In the genomic region with DNA sequence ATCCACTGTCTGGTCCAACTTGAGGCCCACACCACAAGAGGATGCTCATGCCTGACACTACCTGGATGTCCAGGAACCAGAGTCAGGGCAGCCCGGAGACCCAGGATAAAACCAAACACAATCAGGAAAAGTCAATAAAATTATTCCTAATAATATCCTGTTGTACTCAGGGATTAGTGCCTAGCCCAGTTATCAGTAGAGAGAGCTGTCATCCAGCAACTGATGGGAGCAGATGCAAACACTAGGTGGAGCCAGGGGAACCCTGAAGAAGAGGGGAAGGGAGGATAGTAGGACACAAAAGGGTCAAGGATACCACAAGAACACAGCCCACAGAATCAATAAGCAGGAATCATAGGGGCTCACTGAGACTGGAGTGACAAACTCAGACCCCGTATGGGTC, we compare ENCODE assay signal across 21 mouse cellular contexts. TPM values are rescaled to one million over a fixed set of nuclear protein-coding genes. Genes with fewer than 3 reads are reported as not detected.
DNase-seq lines count a peak whose midpoint lies in the region; ATAC-seq and TF ChIP-seq lines count a peak whose summit lies in the region.
"Had no signal": no experiment of that assay in that cellular context is flagged by ENCODE, and none has a peak within 500 bp of the region (broad histone marks: within the 10 kb centered on the region; RNA-seq: fewer than 3 reads in every experiment).

No protein-coding gene starts in this region.

- no peak overlapping the region for H3K27ac ChIP-seq in forebrain, postnatal 0 days (ENCODE audit: low read depth, low read length)
- H3K27ac ChIP-seq in forebrain, embryonic 11.5 days (ENCODE audit: low read depth, low read length) = no peak overlapping the region
- no peak overlapping the region for H3K27ac ChIP-seq in intestine, postnatal 0 days (ENCODE audit: low read depth, low read length)
- no peak overlapping the region for H3K27ac ChIP-seq in intestine, embryonic 15.5 days
- no peak overlapping the region for H3K27ac ChIP-seq in lung, embryonic 14.5 days (ENCODE audit: low read depth)
- no peak overlapping the region for H3K27ac ChIP-seq in cortical plate, adult 2 months (ENCODE audit: insufficient read depth, low read length)
- H3K27ac ChIP-seq: embryonic facial prominence, embryonic 15.5 days; forebrain, embryonic 10.5 days; forebrain, embryonic 15.5 days; heart, embryonic 15.5 days; hindbrain, embryonic 14.5 days had no signal

- no peak overlapping the region for H3K4me3 ChIP-seq in forebrain, postnatal 0 days (ENCODE audit: low read depth, low read length)
- no peak overlapping the region for H3K4me3 ChIP-seq in forebrain, embryonic 11.5 days (ENCODE audit: low read depth, low read length)
- no peak overlapping the region for H3K4me3 ChIP-seq in intestine, postnatal 0 days (ENCODE audit: low read depth, low read length)
- no peak overlapping the region for H3K4me3 ChIP-seq in intestine, embryonic 15.5 days (replicated peaks)
- no peak overlapping the region for H3K4me3 ChIP-seq in lung, embryonic 14.5 days (ENCODE audit: low read depth, low read length)
- H3K4me3 ChIP-seq in cortical plate, adult 2 months (ENCODE audit: insufficient read depth, low read length) = no peak overlapping the region
- H3K4me3 ChIP-seq: embryonic facial prominence, embryonic 15.5 days; erythroblast, embryonic 14.5 days; forebrain, embryonic 10.5 days; forebrain, embryonic 15.5 days; heart, embryonic 15.5 days had no signal

- WGBS in forebrain, postnatal 0 days = 96% methylated on average over 2 of the region's 2 CpGs
- 97% methylated on average over 2 of the region's 2 CpGs for WGBS in forebrain, embryonic 11.5 days
- WGBS in intestine, postnatal 0 days = 78% methylated on average over 2 of the region's 2 CpGs
- 85% methylated on average over 2 of the region's 2 CpGs for WGBS in intestine, embryonic 15.5 days
- WGBS in lung, embryonic 14.5 days = 85% methylated on average over 2 of the region's 2 CpGs

- H3K9ac ChIP-seq in forebrain, postnatal 0 days = no peak overlapping the region
- H3K9ac ChIP-seq in forebrain, embryonic 11.5 days (ENCODE audit: low read length) = no peak overlapping the region
- no peak overlapping the region for H3K9ac ChIP-seq in intestine, postnatal 0 days (ENCODE audit: low read depth, low read length)
- no peak overlapping the region for H3K9ac ChIP-seq in intestine, embryonic 15.5 days
- H3K9ac ChIP-seq in lung, embryonic 14.5 days = no peak overlapping the region
- H3K9ac ChIP-seq: embryonic facial prominence, embryonic 15.5 days; forebrain, embryonic 15.5 days; heart, embryonic 15.5 days; hindbrain, embryonic 14.5 days had no signal

- H3K27me3 ChIP-seq in forebrain, postnatal 0 days (ENCODE audit: insufficient read depth, low read length) = no peaks in the 10 kb centered on the region
- peaks cover 3% of the 10 kb centered on the region; the same call in 1 of the 2 replicates for H3K27me3 ChIP-seq in forebrain, embryonic 11.5 days (ENCODE audit: control insufficient read depth, insufficient read depth, low read length)
- H3K27me3 ChIP-seq in intestine, postnatal 0 days (replicated peaks; ENCODE audit: control insufficient read depth, insufficient read depth, low read length) = no peaks in the 10 kb centered on the region
- no peaks in the 10 kb centered on the region for H3K27me3 ChIP-seq in intestine, embryonic 15.5 days (replicated peaks)
- H3K27me3 ChIP-seq in lung, embryonic 14.5 days (ENCODE audit: insufficient read depth, low read length) = no peaks in the 10 kb centered on the region
- H3K27me3 ChIP-seq: embryonic facial prominence, embryonic 15.5 days; forebrain, embryonic 15.5 days; heart, embryonic 15.5 days had no signal

- H3K36me3 ChIP-seq in forebrain, postnatal 0 days (ENCODE audit: insufficient read depth) = no peaks in the 10 kb centered on the region
- no peaks in the 10 kb centered on the region for H3K36me3 ChIP-seq in forebrain, embryonic 11.5 days (ENCODE audit: control insufficient read depth, insufficient read depth, low read length)
- H3K36me3 ChIP-seq in intestine, postnatal 0 days (ENCODE audit: control insufficient read depth, insufficient read depth) = no peaks in the 10 kb centered on the region
- H3K36me3 ChIP-seq in intestine, embryonic 15.5 days = no peaks in the 10 kb centered on the region
- no peaks in the 10 kb centered on the region for H3K36me3 ChIP-seq in lung, embryonic 14.5 days (ENCODE audit: insufficient read depth)
- H3K36me3 ChIP-seq: embryonic facial prominence, embryonic 15.5 days; forebrain, embryonic 10.5 days; forebrain, embryonic 15.5 days; heart, embryonic 15.5 days had no signal

- TF ChIP-seq POLR2A in cortical plate, adult 2 months (IDR thresholded peaks at IDR 0.05; ENCODE audit: extremely low read depth, insufficient read depth, low read length) = no peak

- H3K4me1 ChIP-seq in forebrain, postnatal 0 days (ENCODE audit: insufficient read depth) = no peaks in the 10 kb centered on the region
- no peaks in the 10 kb centered on the region; the same call in 1 of the 2 replicates for H3K4me1 ChIP-seq in forebrain, embryonic 11.5 days (replicated peaks; ENCODE audit: control insufficient read depth, insufficient read depth, low read length)
- H3K4me1 ChIP-seq in intestine, postnatal 0 days (replicated peaks; ENCODE audit: control insufficient read depth, insufficient read depth, low read length) = 0 out of 2 replicates have a peak, but pooled peaks cover under 1% of the 10 kb centered on the region
- 0 out of 2 replicates have a peak, but pooled peaks cover 1% of the 10 kb centered on the region for H3K4me1 ChIP-seq in intestine, embryonic 15.5 days (replicated peaks)
- no peaks in the 10 kb centered on the region for H3K4me1 ChIP-seq in lung, embryonic 14.5 days (ENCODE audit: insufficient read depth)
- H3K4me1 ChIP-seq in cortical plate, adult 2 months (ENCODE audit: control insufficient read depth, insufficient read depth, low read length) = no peaks in the 10 kb centered on the region; the same call in 1 of the 2 replicates

- peak; percentile 28 for TF ChIP-seq CTCF in forebrain, postnatal 0 days (IDR thresholded peaks at IDR 0.05; ENCODE audit: low read depth)
- TF ChIP-seq CTCF in intestine, postnatal 0 days (IDR thresholded peaks at IDR 0.05; ENCODE audit: low read depth) = peak; percentile 45
- 0 out of 2 replicates have a peak, but pooled peaks have one; percentile 18 for TF ChIP-seq CTCF in lung, embryonic 14.5 days (IDR thresholded peaks at IDR 0.05; ENCODE audit: low read depth)
- 0 out of 2 replicates have a peak, but pooled peaks have one; percentile 32 for TF ChIP-seq CTCF in cortical plate, adult 2 months (IDR thresholded peaks at IDR 0.05; ENCODE audit: extremely low read depth, insufficient read depth, low read length)

- no peak overlapping the region for H3K4me2 ChIP-seq in forebrain, postnatal 0 days (ENCODE audit: low read depth)
- no peak overlapping the region for H3K4me2 ChIP-seq in forebrain, embryonic 11.5 days (ENCODE audit: low read depth, low read length, severe bottlenecking)
- H3K4me2 ChIP-seq in intestine, postnatal 0 days (replicated peaks; ENCODE audit: low read depth) = no peak overlapping the region
- no peak overlapping the region for H3K4me2 ChIP-seq in intestine, embryonic 15.5 days (replicated peaks)
- H3K4me2 ChIP-seq in lung, embryonic 14.5 days = no peak overlapping the region
- H3K4me2 ChIP-seq: embryonic facial prominence, embryonic 15.5 days; forebrain, embryonic 15.5 days; heart, embryonic 15.5 days; hindbrain, embryonic 14.5 days had no signal

- DNase-seq in forebrain, postnatal 0 days = no peak
- DNase-seq in forebrain, embryonic 11.5 days (ENCODE audit: low spot score) = no peak
- no peak for DNase-seq in lung, embryonic 14.5 days
- no peak for DNase-seq in lung, postnatal 10 days
- no peak for DNase-seq in right cerebral cortex, postnatal 25 days
- DNase-seq: adrenal gland, postnatal 10 days; cerebellum, adult 11-12 months; cerebellum, adult 9-11 months; embryo, embryonic 11 days; gastrocnemius, postnatal 10 days; heart, postnatal 14 days had no signal

- no peaks in the 10 kb centered on the region for H3K9me3 ChIP-seq in forebrain, postnatal 0 days (ENCODE audit: low read length)
- no peaks in the 10 kb centered on the region for H3K9me3 ChIP-seq in forebrain, embryonic 11.5 days (ENCODE audit: control insufficient read depth, low read length)
- H3K9me3 ChIP-seq in intestine, postnatal 0 days (ENCODE audit: control insufficient read depth) = no peaks in the 10 kb centered on the region
- no peaks in the 10 kb centered on the region for H3K9me3 ChIP-seq in intestine, embryonic 15.5 days
- no peaks in the 10 kb centered on the region for H3K9me3 ChIP-seq in lung, embryonic 14.5 days (ENCODE audit: low read depth, low read length)
- H3K9me3 ChIP-seq: embryonic facial prominence, embryonic 15.5 days; forebrain, embryonic 10.5 days; forebrain, embryonic 15.5 days; heart, embryonic 15.5 days had no signal

- no peak for ATAC-seq in forebrain, postnatal 0 days
- no peak for ATAC-seq in forebrain, embryonic 11.5 days (replicated peaks; ENCODE audit: low FRiP score)
- no peak for ATAC-seq in intestine, postnatal 0 days
- ATAC-seq in intestine, embryonic 15.5 days = no peak
- no peak for ATAC-seq in lung, embryonic 14.5 days (ENCODE audit: insufficient read depth)
- ATAC-seq: forebrain, embryonic 15.5 days had no signal

RNA-seq across cellular contexts. Expression of a gene that starts 5.2 kb away (rescaled TPM):
- total RNA-seq in forebrain, postnatal 0 days (2014; rRNA removed) = 31.2 and 34.4 TPM in 2 replicates
- 22.0 and 23.8 TPM in 2 replicates for polyA plus RNA-seq in forebrain, postnatal 0 days (2015; fragmentation: Nextera tagmentation; extraction: Ambion mirVana)
- 1.4 and 2.5 TPM in 2 replicates for polyA plus RNA-seq in forebrain, embryonic 11.5 days (2014; fragmentation: Nextera tagmentation; extraction: Ambion mirVana)
- polyA plus RNA-seq in intestine, postnatal 0 days (2015; fragmentation: Nextera tagmentation; extraction: Ambion mirVana) = 1.1 and 1.2 TPM in 2 replicates
- polyA plus RNA-seq in intestine, embryonic 15.5 days (2015; fragmentation: Nextera tagmentation; extraction: Ambion mirVana) = 1.6 and 1.8 TPM in 2 replicates
- 1.3 and 1.8 TPM in 2 replicates for polyA plus RNA-seq in lung, embryonic 14.5 days (2014; fragmentation: Nextera tagmentation; extraction: Ambion mirVana)
- 35.8 and 37.0 TPM in 2 replicates for polyA plus RNA-seq in cortical plate, adult 2 months (2012; rRNA removed)
- total RNA-seq: MEL had no signal
- polyA plus RNA-seq: erythroblast, embryonic 14.5 days had no signal

RNA-seq across cellular contexts. Expression of a gene that starts 19.6 kb away (rescaled TPM):
- total RNA-seq in forebrain, postnatal 0 days (2014; rRNA removed) = 85.5 and 85.6 TPM in 2 replicates
- 64.3 and 69.6 TPM in 2 replicates for polyA plus RNA-seq in forebrain, postnatal 0 days (2015; fragmentation: Nextera tagmentation; extraction: Ambion mirVana)
- polyA plus RNA-seq in forebrain, embryonic 11.5 days (2014; fragmentation: Nextera tagmentation; extraction: Ambion mirVana) = 48.0 and 49.2 TPM in 2 replicates
- polyA plus RNA-seq in intestine, postnatal 0 days (2015; fragmentation: Nextera tagmentation; extraction: Ambion mirVana) = 8.1 and 10.1 TPM in 2 replicates
- polyA plus RNA-seq in intestine, embryonic 15.5 days (2015; fragmentation: Nextera tagmentation; extraction: Ambion mirVana) = 11.6 and 14.7 TPM in 2 replicates
- polyA plus RNA-seq in lung, embryonic 14.5 days (2014; fragmentation: Nextera tagmentation; extraction: Ambion mirVana) = 21.1 and 21.9 TPM in 2 replicates
- polyA plus RNA-seq in cortical plate, adult 2 months (2012; rRNA removed) = 70.3 and 73.5 TPM in 2 replicates
